Mouse (Mus musculus): ENCODE measurements at regions not wholly inside any gene's neighbourhood (a gene's known extent, or its start where the extent isn't known, plus 50 kb on each side); places are given as distances from the start of the nearest gene placed in this dataset.

- no peak for DNase-seq (ENCODE audit: low read depth in 1 of 2, low spot score in 2 of 2)
Measured at GRCm38 (mm10) chr1:76258217-76258616, 712.2 kb downstream of the Slc4a3 start.

- DNase-seq (ENCODE audit: low read depth in 1 of 2, low spot score in 2 of 2), result no peak
Measured at GRCm38 (mm10) chr1:76276148-76276547, 730.1 kb downstream of the Slc4a3 start.

GRCm38 (mm10) chr1:76276624-76277023 lies 730.6 kb downstream of the Slc4a3 start:
- no peak for DNase-seq (ENCODE audit: low read depth in 1 of 2, low spot score in 2 of 2)

GRCm38 (mm10) chr1:76283322-76283721 lies 737.3 kb downstream of the Slc4a3 start:
- DNase-seq (ENCODE audit: low read depth in 1 of 2, low spot score in 2 of 2), result no peak

GRCm38 (mm10) chr1:76322943-76323559 lies 777.0 kb downstream of the Slc4a3 start:
- no peak for DNase-seq (ENCODE audit: low read depth in 1 of 2, low spot score in 2 of 2)

- no peak for DNase-seq (ENCODE audit: low read depth in 1 of 2, low spot score in 2 of 2)
Measured at GRCm38 (mm10) chr1:76323592-76323991, 777.5 kb downstream of the Slc4a3 start.

GRCm38 (mm10) chr1:76336011-76336410 lies 789.9 kb downstream of the Slc4a3 start:
- DNase-seq (ENCODE audit: low read depth in 1 of 2, low spot score in 2 of 2), result no peak

GRCm38 (mm10) chr1:76362106-76362505 lies 816.0 kb downstream of the Slc4a3 start:
- DNase-seq (ENCODE audit: low read depth in 1 of 2, low spot score in 2 of 2), result no peak

GRCm38 (mm10) chr1:76373931-76374330 lies 827.9 kb downstream of the Slc4a3 start:
- DNase-seq (ENCODE audit: low read depth in 1 of 2, low spot score in 2 of 2), result no peak

- no peak for DNase-seq (ENCODE audit: low read depth in 1 of 2, low spot score in 2 of 2)
Measured at GRCm38 (mm10) chr1:76378154-76378553, 832.1 kb downstream of the Slc4a3 start.

- DNase-seq (ENCODE audit: low read depth in 1 of 2, low spot score in 2 of 2), result no peak
Measured at GRCm38 (mm10) chr1:76392536-76392935, 846.5 kb downstream of the Slc4a3 start.

- DNase-seq (ENCODE audit: low read depth in 1 of 2, low spot score in 2 of 2), result no peak
Measured at GRCm38 (mm10) chr1:76394038-76394437, 848.0 kb downstream of the Slc4a3 start.

- no peak for DNase-seq (ENCODE audit: low read depth in 1 of 2, low spot score in 2 of 2)
Measured at GRCm38 (mm10) chr1:76402854-76403253, 856.8 kb downstream of the Slc4a3 start.

- no peak for DNase-seq (ENCODE audit: low read depth in 1 of 2, low spot score in 2 of 2)
Measured at GRCm38 (mm10) chr1:76404003-76404402, 857.9 kb downstream of the Slc4a3 start.

GRCm38 (mm10) chr1:76410813-76411212 lies 864.7 kb downstream of the Slc4a3 start:
- DNase-seq (ENCODE audit: low read depth in 1 of 2, low spot score in 2 of 2), result no peak

- no peak for DNase-seq (ENCODE audit: low read depth in 1 of 2, low spot score in 2 of 2)
Measured at GRCm38 (mm10) chr1:76420525-76420924, 874.5 kb downstream of the Slc4a3 start.

GRCm38 (mm10) chr1:76427439-76427838 lies 881.4 kb downstream of the Slc4a3 start:
- DNase-seq (ENCODE audit: low read depth in 1 of 2, low spot score in 2 of 2), result no peak

GRCm38 (mm10) chr1:76430041-76430610 lies 884.1 kb downstream of the Slc4a3 start:
- DNase-seq (ENCODE audit: low read depth in 1 of 2, low spot score in 2 of 2), result no peak

GRCm38 (mm10) chr1:76433481-76433941 lies 887.4 kb downstream of the Slc4a3 start:
- no peak for DNase-seq (ENCODE audit: low read depth in 1 of 2, low spot score in 2 of 2)

GRCm38 (mm10) chr1:76450539-76451214 lies 904.6 kb downstream of the Slc4a3 start:
- no peak for DNase-seq (ENCODE audit: low read depth in 1 of 2, low spot score in 2 of 2)

- no peak for DNase-seq (ENCODE audit: low read depth in 1 of 2, low spot score in 2 of 2)
Measured at GRCm38 (mm10) chr1:76453160-76453710, 907.2 kb downstream of the Slc4a3 start.

GRCm38 (mm10) chr1:76466562-76466961 lies 920.5 kb downstream of the Slc4a3 start:
- no peak for DNase-seq (ENCODE audit: low read depth in 1 of 2, low spot score in 2 of 2)
